Mouse (Mus musculus): Measurements from ENCODE around the gene Aloxe3.
A peak's percentile ranks its signal among the peaks of the same experiment; 100 is the strongest.

Aloxe3 gene

DNA sequence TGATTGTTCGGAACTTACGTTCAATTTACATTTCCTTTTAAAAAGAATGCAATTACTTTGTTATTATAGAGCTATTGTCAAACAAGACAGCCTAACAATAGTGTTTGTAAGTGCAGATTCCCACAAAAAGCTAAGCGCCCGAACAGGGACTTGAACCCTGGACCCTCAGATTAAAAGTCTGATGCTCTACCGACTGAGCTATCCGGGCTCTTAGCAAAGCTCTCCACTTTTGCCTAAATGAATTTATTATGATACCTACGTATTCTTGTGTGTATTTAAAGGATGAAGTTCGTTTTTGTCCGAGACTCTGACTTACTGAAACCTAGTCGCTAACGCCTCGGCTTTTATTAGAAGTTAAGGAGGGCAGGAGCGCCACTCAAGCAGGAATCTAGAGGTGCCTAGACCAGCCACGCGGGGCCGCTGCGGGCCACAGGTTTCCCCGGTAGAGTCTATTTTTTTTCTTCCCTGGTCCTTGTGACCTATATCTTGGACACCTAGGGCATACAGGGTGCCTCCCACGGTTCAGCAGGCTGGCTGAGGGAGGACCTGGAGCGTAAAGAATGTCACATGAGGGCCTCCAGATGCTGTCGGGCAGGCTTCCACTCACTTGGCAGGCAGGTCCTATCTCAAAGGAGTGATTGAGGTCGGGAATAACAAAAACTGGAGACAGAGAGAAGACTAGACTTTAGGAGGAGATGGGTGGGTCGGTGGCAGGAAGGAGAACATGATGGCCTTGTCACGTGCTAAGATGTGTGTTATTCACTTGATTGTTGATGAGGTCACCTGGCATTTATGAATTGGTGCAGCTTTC is 450 bp upstream of the Aloxe3 start:
- peak; percentile 86 for DNase-seq (ENCODE audit: low spot score)

DNA sequence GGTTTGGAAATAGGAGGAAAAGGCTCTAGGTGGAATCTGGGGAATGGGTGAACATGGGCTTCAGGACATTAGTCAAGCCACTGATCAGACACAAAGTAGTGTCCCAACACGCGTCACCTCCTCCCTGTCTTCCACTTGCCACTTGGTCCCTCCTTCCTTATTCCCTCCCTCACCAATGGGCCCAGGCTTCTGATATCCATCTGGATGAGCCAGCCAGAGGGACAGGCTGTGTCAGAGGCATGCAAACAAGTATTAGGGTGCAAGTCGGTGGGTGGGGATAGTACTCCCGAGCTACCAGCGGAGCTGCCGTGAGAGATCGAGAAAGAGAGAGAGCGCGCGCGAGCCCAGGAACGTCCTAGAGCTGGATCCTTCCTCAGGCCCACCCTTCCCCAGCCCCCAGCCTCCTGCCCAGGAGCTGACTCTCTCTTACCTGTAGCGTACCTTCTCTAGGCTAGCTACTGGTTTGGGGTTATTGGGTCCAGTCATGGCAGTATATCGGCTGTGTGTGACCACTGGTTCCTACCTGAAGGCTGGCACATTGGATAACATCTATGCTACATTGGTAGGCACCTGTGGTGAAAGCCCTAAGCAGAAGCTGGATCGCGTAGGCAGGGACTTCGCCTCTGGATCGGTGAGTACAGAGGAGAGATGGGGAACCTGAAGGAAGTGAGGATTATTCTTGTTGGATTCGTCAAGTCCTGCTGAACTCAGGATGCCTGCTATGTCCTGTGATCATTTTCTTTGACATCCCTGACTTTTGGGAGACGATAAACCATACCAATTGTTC is 416 bp downstream of the Aloxe3 start:
- no peak for DNase-seq (ENCODE audit: low spot score)

- no peak for DNase-seq (ENCODE audit: low spot score)
Measured at GRCm38 (mm10) chr11:69126706-69127095, 1.0 kb downstream of the Aloxe3 start.

DNA sequence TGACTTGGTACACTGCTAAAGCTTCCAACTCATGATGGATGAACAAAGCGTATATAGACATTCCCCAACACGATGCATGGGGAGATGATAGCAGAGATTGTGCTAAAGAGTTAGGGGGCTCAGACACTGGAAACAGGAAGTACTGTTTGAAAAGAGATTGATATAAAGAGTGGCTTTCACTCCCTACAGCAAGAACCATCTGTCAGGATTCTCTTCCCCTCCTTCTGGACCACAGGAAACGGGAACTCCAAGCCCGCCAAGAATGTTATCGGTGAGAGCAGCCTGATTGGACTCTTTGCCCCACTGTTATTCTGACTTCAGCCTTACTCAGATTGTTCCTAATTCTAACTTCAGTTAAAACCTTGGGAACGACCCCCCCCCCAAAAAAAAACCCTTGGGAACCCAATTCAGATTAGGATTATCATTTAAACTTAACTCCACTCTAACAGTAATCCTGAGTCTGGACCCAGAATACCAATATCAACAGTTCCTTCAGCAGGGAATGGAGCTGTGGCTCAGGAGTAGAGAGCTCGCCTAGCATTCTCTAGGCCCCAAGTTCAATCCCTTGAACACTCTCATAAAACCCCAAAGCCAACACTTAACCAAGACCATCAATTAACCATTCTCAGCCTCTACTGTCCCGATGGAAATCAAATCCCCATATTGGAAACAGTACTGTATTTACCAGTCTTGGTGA is 2.9 kb downstream of the Aloxe3 start:
- DNase-seq (ENCODE audit: low spot score), result no peak

DNA sequence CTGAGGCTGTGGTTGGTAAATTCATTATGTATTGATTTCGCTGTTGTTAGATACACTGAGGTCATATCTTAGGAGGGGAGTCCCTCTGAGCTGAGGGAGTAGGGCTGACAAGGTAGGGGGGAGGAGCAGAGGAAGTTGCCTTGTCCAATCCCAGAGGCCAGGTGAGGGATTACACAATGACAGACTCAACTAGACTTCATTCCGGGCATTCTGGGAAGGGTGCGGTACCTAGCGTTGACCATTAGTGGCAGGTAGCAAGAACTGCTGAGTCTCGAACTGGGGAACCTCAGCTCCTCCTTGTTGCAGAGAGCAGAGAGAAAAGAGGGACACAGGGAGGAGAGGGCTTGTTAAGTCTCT is 7.8 kb downstream of the Aloxe3 start:
- DNase-seq (ENCODE audit: low spot score), result no peak

DNA sequence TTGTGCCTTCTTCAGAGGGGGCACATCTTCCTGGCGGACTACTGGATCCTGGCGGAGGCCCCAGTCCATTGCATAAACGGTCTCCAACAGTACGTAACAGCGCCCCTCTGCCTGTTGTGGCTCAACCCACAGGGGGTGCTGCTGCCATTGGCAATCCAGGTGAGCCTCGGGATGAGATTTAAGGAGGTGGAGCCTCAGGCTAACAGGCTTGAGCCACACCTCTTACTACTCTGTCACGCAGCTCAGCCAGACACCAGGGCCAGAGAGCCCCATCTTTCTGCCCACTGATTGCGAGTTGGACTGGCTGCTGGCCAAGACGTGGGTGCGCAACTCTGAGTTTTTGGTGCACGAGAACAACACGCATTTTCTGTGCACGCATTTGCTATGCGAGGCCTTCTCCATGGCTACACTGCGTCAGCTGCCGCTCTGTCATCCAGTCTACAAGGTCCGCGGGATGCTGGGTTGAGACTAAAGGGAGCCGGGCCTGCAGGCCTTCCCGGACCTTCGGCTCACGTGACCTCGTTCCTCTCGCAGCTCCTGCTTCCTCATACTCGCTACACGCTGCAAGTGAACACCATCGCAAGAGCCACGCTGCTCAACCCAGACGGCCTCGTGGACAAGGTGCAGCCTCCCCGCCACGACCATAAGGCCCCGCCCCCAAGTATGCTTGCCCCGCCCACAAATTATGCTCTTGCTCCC is 8.4 kb downstream of the Aloxe3 start:
- DNase-seq (ENCODE audit: low spot score), result peak; percentile 63

DNA sequence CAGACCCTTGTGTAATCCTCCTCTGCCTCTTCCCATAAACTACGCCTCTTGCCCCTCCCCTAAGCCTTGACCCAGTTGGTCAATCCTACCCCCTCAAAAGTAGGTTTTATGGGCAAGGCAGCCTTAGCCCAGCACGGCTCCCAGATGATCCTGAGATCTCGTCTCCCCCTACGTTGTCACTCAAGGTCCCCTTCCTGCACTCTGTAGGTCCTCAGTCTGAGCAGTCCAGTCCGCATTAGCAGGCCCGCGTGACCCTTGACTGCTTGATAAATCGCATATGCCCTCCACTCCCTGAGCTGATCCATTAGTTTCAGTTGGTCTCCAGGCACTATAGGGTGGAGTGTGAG is 8.9 kb downstream of the Aloxe3 start:
- no peak for DNase-seq (ENCODE audit: low spot score)

DNA sequence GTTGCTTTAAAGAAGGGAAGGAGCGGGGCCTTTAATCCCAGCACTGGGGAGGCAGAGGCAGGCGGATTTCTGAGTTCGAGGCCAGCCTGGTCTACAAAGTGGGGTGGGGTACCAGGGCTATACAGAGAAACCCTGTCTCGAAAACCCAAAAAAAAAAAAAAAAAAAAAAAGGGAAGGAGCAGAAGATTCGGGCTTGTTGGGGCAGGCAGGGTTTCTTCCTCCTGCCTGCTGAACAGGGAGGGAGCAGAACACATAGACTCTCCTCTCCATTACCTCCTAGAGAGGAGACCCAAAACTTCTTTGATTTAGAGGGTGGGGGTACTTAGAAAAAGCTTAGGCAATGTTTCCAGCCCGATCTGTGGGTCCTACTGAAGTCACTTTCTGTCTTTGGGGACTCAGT is 9.7 kb downstream of the Aloxe3 start:
- DNase-seq (ENCODE audit: low spot score), result no peak

GRCm38 (mm10) chr11:69147546-69147945 is 21.9 kb downstream of the Aloxe3 start:
- DNase-seq (ENCODE audit: low spot score), result no peak

- no peak for DNase-seq (ENCODE audit: low spot score)
Measured at GRCm38 (mm10) chr11:69148451-69148960, 22.8 kb downstream of the Aloxe3 start.

- DNase-seq (ENCODE audit: low spot score), result no peak
Measured at GRCm38 (mm10) chr11:69149728-69150127, 24.0 kb downstream of the Aloxe3 start.

GRCm38 (mm10) chr11:69150444-69150843 is 24.7 kb downstream of the Aloxe3 start:
- peak; percentile 42 for DNase-seq (ENCODE audit: low spot score)

DNA sequence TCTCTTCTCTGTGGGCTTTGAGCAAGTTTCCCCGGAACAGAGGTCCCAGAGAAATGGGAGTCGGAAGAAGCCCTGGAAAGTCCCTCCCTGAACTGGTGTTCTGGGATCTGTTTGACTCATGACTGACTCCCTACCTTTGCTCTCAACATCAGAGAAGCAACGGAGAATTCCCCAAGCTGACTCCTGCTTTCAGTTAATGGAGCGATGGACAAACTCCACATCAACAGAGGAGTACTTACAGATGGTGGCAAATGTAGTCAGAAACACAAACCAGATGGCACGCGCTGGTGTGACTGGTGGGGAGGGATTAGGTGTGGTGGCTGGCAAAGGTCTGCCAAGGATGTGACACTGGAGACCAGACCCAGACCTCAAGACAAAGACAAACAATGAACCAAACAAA is 25.3 kb downstream of the Aloxe3 start:
- DNase-seq (ENCODE audit: low spot score), result no peak

DNA sequence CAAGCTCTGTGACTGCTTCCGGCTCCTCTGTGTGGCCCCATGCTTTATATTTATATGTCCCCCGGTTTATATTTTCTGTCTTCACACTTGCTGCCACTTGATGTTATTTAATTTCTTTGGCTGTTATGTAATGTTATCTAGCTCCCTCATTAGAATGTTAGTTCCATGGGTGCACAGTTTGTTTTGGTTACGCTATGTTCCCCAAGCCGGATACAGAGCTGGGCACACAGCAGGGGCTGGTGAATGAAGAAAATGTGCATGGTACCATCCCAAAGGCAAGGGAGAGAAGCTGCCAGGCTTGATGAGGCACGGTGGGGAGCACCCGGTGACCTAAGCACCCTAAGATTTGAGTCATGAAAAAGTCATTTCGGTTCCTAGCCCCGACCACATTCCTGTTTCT is 28.1 kb downstream of the Aloxe3 start:
- no peak for DNase-seq (ENCODE audit: low spot score)

GRCm38 (mm10) chr11:69155351-69155750 is 29.7 kb downstream of the Aloxe3 start:
- DNase-seq (ENCODE audit: low spot score), result no peak

- no peak for DNase-seq (ENCODE audit: low spot score)
Measured at GRCm38 (mm10) chr11:69156800-69157199, 31.1 kb downstream of the Aloxe3 start, which contains the start of gene Alox12b. Alox12b (plus strand) TSS chr11:69156989.

GRCm38 (mm10) chr11:69169313-69169712 is 43.6 kb downstream of the Aloxe3 start:
- no peak for DNase-seq (ENCODE audit: low spot score)

GRCm38 (mm10) chr11:69171626-69172025 is 45.9 kb downstream of the Aloxe3 start:
- no peak for DNase-seq (ENCODE audit: low spot score)

DNA sequence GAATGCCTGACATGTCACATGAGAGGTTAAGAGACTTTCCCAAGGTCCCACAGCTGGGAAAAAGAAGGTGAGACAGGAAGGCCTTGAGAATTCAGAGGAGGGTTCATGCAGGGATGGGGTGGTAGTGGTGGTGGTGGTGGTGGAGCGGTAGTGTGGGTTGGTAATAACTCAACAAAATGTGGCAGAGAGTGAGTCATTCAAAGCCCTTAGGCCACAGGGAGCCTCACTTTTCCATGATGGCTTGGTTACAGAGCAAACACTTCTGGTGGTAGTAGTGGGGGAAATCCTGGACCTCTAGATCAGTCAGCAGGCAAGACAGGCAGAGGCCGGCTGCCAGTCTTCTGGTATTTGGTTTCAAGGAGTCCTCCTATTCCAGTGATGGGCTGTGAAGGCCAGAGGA is 46.9 kb downstream of the Aloxe3 start:
- DNase-seq (ENCODE audit: low spot score), result no peak

DNA sequence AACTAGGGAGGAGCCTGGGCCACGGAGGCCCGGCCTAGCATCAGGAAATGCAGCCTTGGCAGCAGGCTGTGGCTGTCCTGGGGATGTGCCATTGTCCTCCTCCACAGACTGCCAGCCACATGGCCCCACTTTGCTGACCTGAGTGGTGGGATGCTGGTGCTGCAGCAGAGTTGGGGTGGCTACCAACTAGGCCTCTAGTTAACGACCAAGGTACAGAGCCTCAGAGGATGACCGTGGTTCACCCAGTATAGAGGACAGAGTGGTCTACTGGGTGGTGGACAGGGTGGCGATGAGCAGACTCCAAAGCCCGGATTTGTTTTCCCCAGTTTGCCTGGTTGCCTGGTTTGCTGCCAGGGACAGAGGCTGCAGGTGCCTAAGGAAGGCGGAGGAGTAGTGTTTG is 49.0 kb downstream of the Aloxe3 start:
- DNase-seq (ENCODE audit: low spot score), result no peak

- no peak for DNase-seq (ENCODE audit: low spot score)
Measured at GRCm38 (mm10) chr11:69178525-69178924, 52.8 kb downstream of the Aloxe3 start.

DNA sequence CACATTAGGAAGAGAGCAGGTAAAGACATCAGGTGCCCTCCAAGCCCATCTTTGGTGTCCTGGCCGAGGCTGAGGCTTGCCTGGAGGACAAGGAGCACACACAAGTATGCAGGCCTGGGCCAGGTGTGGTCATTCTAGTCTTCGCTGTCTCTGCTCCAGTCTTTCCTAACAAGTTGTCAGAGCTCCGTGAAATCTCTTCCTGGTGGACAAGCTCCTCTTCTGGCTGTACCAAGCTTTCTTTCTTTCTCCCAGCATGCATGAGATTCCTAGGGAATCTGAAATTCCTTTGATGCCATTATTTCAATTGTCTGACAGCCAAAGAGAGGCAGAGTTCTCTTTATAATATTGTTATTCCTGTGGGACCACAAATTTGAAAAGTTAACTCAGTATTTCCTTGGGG is 53.8 kb downstream of the Aloxe3 start:
- DNase-seq (ENCODE audit: low spot score), result no peak
